18 mouse cellular contexts compared by ENCODE assay signal in genomic region chr9:21578226-21578625, GRCm38 (mm10).
"Had no signal": no experiment of that assay in that cellular context is flagged by ENCODE, and none has a peak within 500 bp of the region (broad histone marks: within the 10 kb centered on the region; RNA-seq: fewer than 3 reads in every experiment).

No protein-coding gene starts in this region.

- ATAC-seq: liver, postnatal 0 days; lung, postnatal 0 days; midbrain, embryonic 16.5 days had no signal

- H3K4me3 ChIP-seq: liver, embryonic 15.5 days; lung, embryonic 15.5 days; megakaryocyte, embryonic 14.5 days; midbrain, embryonic 12.5 days; neural tube, embryonic 12.5 days had no signal

- H3K27ac ChIP-seq: liver, embryonic 15.5 days; lung, embryonic 15.5 days; macrophage; midbrain, embryonic 12.5 days; neural tube, embryonic 12.5 days had no signal

- H3K27me3 ChIP-seq: liver, embryonic 15.5 days; lung, embryonic 15.5 days; megakaryocyte, embryonic 14.5 days; midbrain, embryonic 12.5 days; neural tube, embryonic 12.5 days had no signal

- DNase-seq: liver, postnatal 0 days; lung, adult 2 months; lung, postnatal 14 days; lung, postnatal 36 days; right cerebral cortex, postnatal 14 days; right cerebral cortex, postnatal 4 days; spleen, adult 18-20 months; thymus, adult 18-20 months; thymus, postnatal 14 days; thymus, postnatal 36 days had no signal

- H3K4me2 ChIP-seq: liver, embryonic 15.5 days; lung, embryonic 15.5 days; midbrain, embryonic 12.5 days; neural tube, embryonic 12.5 days had no signal

- H3K9ac ChIP-seq: liver, embryonic 15.5 days; liver, postnatal 0 days; lung, embryonic 15.5 days; midbrain, embryonic 12.5 days; neural tube, embryonic 12.5 days had no signal

- H3K9me3 ChIP-seq: liver, embryonic 15.5 days; lung, embryonic 15.5 days; megakaryocyte, embryonic 14.5 days; midbrain, embryonic 12.5 days; neural tube, embryonic 12.5 days had no signal

- H3K4me1 ChIP-seq: liver, embryonic 15.5 days; lung, embryonic 15.5 days; midbrain, embryonic 12.5 days; neural tube, embryonic 12.5 days had no signal
